Mouse (Mus musculus) adrenal gland, postnatal 4 days (tissue): Measurements from ENCODE around the gene Arhgap24. TPM values are rescaled to one million over a fixed set of nuclear protein-coding genes. Genes with fewer than 3 reads are reported as not detected.

Experiments used
- DNase-seq, 2 experiments: peaks; one replicate each; pipeline ENCODE4 v3.0.0; 2021 to 2022; ENCODE audit warnings: low spot score in 2 of 2, mixed read lengths in 2 of 2
- total RNA-seq, 2 experiments: library from RNA; stranded (reverse); gene quantifications; 2 replicates each; pipeline ENCODE4 v1.2.3; 2021

The Arhgap24 gene
- total RNA-seq, 2 experiments from 2014 or later, result 19.0 to 38.6 TPM

DNA sequence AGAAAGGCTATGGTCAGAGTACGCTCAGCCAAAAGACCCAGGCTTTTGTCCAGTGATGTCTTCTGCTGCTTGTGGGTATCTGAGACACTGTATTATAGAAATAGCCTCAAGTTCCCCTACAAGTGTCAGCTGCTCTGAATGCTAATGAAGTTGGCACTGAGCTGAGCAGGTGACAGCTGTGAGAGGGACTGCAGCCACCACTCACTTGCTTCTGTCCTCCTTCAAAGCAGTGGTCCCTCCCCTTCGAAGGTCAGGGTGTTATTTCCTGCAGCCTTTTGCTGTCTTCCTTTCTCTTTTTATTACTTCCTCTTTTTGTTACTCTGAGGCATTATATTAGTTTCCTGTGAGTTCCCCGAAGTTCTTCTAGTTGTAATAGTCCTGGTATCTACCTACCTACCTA, 16.0 kb downstream of the Arhgap24 start:
- no peak for DNase-seq

DNA sequence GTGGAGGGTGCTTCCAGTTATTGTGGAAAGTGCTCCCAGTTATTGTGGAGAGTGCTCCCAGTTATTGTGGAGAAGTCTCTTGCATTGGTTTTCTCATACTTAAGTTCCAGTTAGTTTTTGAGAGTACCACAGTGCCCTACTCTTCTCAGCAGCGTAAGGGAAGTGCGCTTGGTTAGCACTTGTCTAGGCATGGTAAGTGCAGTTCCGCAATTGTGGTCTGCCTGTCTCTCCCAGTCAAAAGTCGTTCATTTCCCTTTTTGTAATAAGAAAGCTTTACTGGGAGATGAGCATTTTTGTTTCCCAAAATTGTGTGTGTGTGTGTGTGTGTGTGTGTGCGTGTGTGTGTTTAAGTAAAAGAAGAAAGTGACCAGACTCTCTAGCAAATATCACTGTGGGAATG, 17.6 kb downstream of the Arhgap24 start:
- no peak for DNase-seq

DNA sequence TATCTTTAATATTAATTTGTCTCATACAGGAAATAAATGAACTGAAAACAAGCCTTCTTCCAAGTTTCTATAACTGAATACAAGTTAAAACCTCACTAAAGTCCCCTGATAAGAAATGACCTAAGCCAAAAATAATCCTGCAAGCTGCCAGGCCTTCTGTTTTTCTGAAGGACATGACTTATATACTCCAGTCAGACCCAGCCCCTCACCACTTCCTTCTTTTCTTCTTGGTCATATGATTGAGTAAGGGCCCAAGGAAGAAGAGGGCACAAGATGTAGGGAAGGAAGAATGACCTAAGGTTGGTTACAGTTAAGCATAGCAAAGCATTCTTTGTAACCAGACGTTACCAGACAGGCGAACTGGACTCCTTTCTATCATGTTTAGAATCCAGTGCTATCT, 21.1 kb downstream of the Arhgap24 start:
- DNase-seq, result no peak

DNA sequence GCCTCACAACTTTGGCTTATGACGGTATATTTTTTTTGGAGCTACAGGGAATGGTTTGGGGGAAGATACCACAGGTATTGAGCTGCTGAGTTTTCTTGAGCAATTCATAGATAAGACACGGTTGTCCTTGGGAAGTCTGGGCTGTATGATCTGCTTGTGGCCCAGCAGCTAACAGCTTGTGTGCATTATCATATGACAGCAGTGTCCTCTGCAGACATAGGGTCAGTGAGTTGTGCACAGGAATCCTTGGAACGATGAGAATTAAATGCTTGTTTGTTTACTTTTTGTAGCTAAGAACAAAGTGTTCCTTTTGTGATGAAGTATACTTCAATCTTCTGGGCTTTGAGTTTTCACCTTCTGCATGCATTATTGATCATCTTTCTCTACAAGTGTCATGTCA, 21.9 kb downstream of the Arhgap24 start:
- no peak for DNase-seq

DNA sequence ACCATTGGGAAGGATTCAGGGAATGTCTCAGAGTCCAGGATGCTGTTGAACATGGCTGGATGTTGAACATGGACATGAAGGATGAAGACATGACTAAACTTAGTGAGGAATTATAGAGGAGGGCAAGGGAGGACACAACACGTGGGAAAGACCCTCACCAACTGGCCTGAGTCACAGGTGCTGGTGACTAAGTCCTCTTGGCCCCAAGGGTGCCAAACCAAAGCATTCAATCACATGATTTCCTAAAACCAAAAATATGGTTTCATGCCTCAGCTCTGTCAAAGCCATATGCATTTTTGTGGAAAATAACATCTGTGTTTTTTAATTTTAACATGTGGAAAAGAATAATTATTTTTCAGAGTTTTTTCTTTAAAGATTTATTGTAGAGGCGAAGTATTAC, 22.7 kb downstream of the Arhgap24 start:
- no peak for DNase-seq

DNA sequence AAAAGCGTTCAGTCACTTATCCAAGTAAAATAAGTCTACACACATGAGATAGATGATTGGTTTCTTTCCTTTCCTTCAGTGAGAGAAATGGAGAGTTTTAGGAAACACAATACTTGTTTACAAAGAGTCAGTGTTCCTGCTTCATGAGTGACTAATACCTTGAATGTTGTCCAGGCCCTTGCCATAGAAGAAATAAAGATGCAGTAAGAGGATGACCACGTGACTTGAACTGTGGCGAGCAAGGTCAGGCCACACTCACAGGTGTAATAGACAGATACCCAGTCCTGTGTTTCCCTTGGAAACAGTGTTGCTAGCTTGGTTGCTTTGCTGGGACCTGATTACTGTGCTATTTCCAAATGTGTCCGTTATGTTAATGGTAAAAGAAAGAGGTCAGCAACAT, 23.4 kb downstream of the Arhgap24 start:
- DNase-seq, result no peak

DNA sequence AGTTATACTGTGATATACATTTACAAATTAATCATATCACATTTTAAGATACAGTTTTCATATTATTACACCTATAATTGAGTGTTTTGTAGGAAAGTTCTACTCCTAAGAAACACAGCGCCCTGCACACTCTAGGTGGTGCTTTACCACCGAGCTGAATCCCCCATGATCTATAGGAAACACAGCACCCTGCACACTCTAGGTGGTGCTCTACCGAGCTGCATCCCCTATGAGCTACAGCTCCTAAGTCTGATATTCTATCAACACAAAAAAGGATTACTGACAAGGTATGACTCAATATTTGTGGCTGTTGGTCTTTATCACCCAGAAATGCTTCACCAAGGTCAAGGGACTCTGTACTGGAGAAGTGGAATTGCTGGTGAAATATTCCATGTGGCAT, 27.0 kb downstream of the Arhgap24 start:
- no peak for DNase-seq

DNA sequence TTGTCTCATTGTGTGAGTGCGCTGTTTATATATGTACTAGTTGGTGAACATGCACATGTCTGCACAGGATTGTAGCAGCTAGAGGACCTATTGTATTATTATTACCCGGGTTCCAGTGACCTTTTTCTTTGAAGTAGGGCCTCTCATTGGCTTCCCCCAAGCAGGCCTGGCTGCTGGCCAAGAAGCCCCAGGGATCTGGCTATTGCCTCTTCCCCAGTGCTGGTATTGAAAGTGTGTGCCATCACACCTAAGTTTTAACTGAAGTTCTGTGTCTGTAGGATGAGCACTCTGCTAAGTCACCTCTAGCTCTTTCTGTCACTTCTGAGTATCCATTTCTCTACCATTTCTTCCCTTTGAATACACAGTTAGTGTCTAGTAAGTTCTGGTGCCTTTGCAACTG, 28.2 kb downstream of the Arhgap24 start:
- no peak for DNase-seq

DNA sequence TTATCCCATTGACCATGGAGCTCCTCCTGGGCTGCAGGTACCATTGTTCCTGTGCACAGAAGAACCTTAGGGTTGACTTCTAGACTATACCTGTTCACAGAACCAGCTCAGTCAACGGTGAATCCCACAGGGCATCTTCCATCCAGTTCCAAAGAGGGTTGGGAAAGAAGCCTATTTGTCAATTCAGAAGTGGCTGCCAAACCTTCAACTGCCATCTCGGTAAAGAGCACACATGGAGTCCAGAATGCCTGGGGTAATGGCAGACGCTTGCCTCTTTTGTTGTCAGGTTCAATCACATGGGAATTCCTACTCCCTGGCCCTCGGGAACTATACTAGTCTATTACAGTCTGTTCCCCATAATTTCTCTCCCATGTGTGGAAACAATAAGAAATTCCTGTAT, 30.5 kb downstream of the Arhgap24 start:
- no peak for DNase-seq

DNA sequence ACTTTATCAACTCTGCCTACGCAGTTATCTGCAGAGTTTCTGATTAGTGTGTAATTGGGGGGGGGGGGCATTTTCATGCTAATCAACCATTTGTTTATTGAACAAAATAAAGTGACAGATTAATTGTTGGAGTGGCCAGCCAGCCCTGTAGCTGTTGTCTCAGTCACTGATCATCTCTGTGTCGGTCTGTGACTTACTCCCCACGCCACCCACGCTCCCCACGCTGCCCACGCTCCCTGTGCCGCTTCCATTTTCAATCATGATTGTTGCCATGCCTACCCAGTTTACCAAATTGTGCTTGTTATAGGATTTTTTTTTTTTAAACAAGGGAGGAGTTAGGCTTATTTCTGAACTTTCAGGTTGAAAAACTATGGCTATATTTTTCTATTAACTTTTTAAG, 34.3 kb downstream of the Arhgap24 start:
- DNase-seq, result no peak

DNA sequence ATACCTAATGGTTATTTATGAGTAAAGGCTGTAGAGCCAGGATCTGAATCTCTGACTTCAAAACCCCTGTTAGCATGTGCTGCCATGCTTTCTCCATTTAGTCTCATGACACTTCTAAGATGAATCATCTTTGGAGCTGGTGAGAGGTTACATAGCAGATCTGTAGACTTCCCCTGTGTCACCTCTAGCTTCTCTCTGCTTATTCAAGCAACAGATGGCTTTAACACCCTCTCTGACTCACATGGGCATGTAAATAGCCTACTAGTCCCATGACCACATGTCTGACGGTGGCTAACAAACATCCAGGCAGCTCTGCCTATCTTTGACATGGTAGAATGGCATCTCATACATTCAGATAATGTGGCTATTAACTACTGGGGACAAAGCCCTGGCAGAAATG, 39.3 kb downstream of the Arhgap24 start:
- no peak for DNase-seq

DNA sequence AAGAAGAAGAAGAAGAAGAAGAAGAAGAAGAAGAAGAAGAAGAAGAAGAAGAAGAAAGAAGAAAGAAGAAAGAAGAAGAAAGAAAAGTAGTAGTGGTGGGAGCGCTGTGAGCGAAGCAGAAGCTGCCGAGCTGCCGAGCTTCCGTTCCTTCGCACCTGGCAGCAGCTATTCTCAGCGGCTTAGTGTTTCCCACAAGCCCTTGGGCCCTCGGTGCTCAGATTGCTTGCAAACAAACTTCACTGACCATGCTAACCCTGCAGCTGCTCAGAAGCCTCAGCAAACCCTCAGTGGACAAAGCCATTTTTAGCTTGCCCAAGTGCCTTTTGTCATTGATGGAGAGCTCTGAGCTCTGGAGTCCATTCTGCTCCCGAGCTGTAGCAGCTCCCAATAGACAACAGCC, 54.1 kb downstream of the Arhgap24 start:
- no peak for DNase-seq

DNA sequence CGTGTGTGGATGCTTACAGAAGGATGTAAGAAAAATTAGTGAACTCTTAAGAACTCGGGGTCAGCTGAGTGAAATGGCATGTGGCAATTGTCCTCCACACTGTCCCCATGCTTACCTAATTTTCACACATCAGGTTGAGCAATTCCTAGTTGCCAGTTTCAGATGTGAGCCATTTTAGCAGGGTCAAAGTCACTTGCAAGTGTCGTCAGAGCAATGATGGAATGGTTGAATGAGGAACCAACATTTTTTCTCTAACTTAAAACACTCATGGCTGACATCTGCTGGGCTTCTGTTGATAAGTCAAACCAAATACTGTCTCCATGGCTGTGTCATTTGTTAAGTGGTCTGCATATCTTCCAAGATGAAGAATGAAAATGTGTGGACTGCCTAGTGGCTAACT, 56.6 kb downstream of the Arhgap24 start:
- no peak for DNase-seq

DNA sequence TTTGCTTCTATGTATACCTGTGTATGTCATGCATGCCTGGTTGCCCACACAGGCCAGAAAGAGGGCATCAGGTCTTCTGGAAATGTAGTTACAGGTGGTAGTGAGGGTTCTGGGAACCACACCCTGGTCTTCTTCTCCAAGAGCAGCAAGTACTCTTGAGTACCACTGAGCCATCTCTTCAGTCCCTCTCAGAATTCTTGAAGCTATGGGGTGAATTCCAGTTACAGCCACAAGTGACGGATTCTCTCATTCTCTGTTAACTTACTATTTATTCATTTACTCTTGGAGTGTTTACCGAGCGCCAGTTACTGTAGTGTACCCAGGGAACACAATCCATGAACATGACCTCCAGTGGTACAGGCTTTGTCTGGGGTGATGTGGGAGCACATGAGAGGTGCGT, 65.1 kb downstream of the Arhgap24 start:
- DNase-seq, result no peak

DNA sequence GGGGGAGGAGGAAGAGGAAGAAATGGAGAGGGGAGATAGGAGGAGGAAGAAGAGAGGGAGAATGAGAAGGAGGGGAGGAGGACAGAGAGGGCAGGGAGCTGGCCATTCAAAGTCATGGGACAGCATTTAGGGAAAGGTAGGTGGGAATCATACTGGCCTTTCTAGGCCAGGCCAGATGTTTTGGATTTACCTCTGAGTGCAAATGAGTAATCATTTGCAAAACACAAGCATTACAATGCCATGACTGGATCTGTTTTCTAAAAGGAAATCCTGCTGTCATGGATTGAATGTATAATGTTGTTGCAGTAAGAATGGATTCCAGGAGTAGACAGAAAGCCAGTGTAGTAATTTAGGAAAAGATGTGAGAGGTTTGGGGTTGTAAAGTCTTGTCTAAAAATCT, 66.6 kb downstream of the Arhgap24 start:
- DNase-seq, result no peak

DNA sequence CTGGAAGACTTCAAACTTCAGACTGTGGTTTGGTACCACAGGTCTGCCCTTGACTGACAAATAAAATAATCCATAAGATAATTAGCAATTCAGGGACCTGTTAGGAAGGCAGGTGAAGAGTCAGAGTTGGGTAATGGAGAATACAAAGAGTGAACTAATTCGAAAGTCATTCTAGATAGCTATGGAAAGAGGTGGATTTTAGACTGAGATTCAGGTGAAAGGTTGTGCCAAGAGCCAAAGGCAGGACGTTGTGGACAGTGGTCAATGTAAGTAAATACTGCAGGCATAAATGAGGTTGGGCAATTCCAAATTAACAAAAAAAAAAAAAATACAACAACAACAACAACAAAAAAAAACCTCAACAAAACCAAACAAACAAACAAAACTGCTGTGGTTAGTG, 67.2 kb downstream of the Arhgap24 start:
- no peak for DNase-seq

DNA sequence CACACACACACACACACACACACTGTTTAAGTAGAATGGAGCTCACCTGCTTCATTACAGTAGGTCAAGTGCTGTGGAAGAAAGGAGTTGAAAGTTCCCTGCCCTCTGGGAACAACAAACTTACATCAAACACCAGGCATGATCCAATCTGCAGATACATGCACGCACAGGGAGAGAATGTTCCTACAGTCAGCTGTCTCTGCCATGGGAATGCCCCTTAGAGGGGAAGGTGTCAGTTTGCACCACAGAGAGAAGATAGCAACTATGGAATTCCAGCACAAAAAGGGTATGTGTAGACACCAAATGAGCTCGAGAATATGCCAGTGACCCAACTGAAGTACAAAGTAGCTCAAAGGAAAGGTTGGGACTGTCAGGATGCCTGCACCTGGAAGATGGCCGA, 69.0 kb downstream of the Arhgap24 start:
- no peak for DNase-seq

DNA sequence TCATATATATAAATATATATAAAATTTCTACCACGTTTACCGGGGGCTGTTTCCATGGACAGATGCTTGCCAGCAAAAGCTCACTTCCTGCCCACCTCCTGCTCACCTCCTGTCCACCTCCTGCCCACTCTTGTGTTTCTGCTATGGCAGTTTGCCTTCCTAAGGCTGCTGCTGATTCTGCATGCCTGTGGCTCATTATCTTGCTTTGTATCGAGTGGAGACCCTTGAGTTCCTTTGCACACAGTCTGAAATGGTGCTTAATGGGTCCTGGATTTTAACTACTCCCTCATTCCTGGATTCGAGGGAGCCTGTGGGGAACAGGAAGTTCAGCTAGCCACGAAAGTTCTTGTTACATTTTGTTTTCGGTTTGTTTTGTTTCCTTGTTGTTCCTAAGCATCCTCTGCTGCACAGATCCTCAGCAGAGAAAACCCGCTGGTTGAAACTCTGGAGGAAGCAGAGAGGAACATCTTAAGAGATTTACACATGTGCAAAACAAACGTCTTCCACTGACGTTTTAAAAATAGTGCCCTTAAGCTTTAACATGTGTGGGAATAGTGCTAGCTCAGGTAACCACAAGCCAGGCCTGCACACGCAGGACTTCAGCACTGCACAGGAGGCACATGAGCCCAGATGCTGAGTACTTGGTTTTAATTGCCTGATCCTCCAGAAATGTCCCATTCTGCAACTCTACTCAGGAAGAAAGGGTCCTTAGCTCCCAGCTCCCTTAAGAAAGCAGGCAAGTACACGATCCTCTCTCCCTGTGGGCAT, 69.9 kb downstream of the Arhgap24 start:
- DNase-seq, result no peak

DNA sequence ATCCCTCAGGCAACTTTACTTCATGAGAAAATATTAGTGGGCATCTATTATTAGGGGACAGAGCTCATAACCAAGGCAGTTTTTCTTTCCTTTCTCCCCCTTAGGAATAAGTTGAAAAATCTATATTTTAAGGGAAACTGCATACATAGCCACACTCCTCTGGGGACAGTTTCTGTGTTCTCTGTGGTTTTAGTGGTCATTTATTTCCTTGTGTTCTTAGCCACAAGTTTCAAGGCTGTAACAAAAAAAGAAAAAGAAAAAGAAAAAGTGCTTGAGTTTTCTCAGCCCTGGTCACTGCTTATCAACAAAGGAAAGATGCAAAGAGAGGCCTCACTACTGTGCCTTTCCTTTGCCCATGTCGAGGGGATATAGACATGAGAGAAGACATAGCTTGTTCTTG, 71.3 kb downstream of the Arhgap24 start:
- DNase-seq, result no peak

DNA sequence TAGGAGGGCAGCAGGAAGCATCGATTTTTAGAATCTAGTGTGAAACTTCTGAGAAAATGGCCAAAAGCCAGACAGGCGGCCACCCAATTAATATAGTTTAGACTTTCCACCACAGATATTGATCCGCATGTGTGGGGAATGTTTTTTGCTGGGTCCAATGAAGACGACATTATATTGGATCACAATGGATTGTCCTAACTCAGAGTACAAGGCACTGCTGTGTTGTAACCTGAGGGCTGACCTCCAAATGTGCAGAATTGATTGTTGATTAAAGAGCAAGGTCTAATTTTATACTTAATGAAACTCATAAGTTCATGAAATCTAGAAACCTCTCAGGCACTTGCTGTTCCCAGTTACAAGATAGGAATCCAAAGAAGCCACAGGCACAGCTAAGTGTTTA, 74.8 kb downstream of the Arhgap24 start:
- DNase-seq, result no peak

DNA sequence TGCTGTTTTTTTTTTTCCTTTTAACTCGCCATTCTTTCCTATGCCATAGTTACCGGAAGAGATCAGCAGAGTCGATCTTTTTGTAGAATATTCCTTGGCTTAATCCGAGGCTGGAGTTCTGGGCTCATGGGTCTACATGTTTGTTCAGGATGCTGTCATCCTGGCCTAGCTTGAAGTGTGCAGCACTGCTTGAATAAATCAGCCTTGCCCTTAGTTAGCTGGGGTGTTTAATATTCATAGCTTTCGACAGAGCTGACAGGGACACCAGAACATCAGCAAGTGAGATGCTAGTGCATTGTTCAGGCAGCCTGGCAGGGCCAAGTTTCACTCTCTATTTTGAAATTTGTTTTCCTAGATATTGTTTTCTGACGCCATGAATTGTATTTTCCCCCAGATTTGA, 79.1 kb downstream of the Arhgap24 start:
- DNase-seq, result no peak

DNA sequence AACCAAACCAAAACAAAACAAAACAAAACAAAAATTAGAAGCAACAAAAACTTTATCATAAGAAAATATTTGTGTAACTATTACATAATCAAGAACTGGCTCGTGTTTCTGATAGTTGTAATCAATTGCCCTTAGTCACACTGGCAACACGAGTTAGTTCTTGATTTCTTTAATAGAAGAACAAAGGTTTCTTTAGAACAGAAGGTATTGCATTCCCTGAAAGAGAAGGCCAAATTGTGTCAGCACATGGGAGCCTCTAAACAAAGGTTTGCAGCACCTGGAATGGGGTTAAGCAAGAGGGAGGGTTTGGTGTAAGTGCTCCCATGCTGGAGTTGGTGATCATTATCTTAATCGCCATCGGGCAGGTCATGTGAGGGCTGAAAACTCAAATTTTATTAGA, 82.8 kb downstream of the Arhgap24 start:
- DNase-seq, result no peak

DNA sequence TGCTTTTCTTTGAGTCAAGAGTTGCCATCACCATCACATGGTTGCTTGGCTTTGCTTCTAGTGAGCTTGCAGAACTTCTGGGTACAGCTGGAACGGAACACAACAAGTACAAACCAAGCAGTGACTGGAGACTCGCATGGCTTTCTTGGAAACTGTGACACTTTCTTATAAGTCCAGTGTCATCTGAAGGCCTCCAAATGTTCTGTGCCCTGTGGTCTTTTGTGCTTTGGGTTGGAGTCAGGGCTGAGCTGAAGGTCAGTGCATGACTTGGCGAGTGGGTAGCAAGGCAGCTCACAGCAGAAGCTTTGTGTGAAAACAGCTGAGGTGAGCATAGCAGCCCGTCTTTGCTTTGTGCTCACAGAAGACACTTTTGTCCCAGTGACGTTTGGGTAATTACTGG, 87.6 kb downstream of the Arhgap24 start:
- DNase-seq, result no peak

DNA sequence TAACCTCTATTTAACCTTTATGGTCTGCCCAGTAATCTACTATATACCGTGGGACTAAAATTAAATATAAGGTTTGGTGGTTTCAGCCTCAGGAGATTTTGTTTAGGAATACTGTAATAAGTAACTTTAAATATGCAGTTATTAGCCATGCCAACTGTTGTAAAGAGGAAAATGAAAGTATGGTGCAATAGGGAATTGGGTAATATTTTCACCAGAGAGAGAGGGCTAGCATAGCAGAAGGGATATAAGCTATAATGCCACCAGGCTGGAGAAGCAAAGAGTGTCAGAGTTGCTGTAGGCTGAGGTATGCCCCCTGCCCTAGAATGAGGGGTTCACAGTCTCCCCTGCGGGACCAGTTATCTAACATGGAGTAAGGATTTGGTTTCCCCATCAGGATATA, 90.3 kb downstream of the Arhgap24 start:
- DNase-seq, result no peak
